Mouse (Mus musculus): ENCODE measurements around the gene U2surp. TPM values are rescaled to one million over a fixed set of nuclear protein-coding genes. Genes with fewer than 3 reads are reported as not detected.
"Not testable (repeated sequence)": the region's sequence is repeated elsewhere in the genome, so short reads cannot be mapped to it uniquely, and the experiment has no call there.

The U2surp gene
- polyA plus RNA-seq, 2 experiments from 2014 or later = 182 to 241 TPM

- not testable (repeated sequence) for ATAC-seq
These were observed 42.7 kb downstream of the U2surp start for GRCm38 (mm10) chr9:95469011-95469576.

- ATAC-seq = no peak
These were observed 47.8 kb downstream of the U2surp start for GRCm38 (mm10) chr9:95464028-95464427.

- ATAC-seq = no peak
These were observed 59.9 kb downstream of the U2surp start for GRCm38 (mm10) chr9:95451931-95452330.

GRCm38 (mm10) chr9:95450586-95450985, 61.2 kb downstream of the U2surp start:
- no peak for ATAC-seq

GRCm38 (mm10) chr9:95442321-95442731, 69.5 kb downstream of the U2surp start:
- no peak for ATAC-seq

- no peak for ATAC-seq
These were observed 73.9 kb downstream of the U2surp start for GRCm38 (mm10) chr9:95437883-95438282.

GRCm38 (mm10) chr9:95436294-95436613, 75.5 kb downstream of the U2surp start:
- ATAC-seq = no peak

GRCm38 (mm10) chr9:95435506-95436293, 76.1 kb downstream of the U2surp start:
- ATAC-seq = no peak

GRCm38 (mm10) chr9:95428277-95428676, 83.5 kb downstream of the U2surp start:
- no peak for ATAC-seq

GRCm38 (mm10) chr9:95413911-95414310, 97.9 kb downstream of the U2surp start:
- ATAC-seq = no peak

- no peak for ATAC-seq
These were observed 99.7 kb downstream of the U2surp start for GRCm38 (mm10) chr9:95412047-95412446.

GRCm38 (mm10) chr9:95407586-95408220, 104.1 kb downstream of the U2surp start:
- peak; percentile 7 for ATAC-seq

Other genes with a start within 250 kb of the U2surp start
- 1 to 10 TPM; 5.0 to 5.9 TPM for gene Chst2, start 105.3 kb downstream of the U2surp start, polyA plus RNA-seq (2017; shearing (Covaris generic))
- gene Paqr9, start 47.7 kb upstream of the U2surp start, polyA plus RNA-seq (2017; shearing (Covaris generic)) = under 1 TPM in 1 of 2 experiments, not detected in 1; 0.05 TPM
- under 1 TPM in 1 of 2 experiments, not detected in 1; 0.32 TPM for gene Pcolce2, start 125.6 kb upstream of the U2surp start, polyA plus RNA-seq (2017; shearing (Covaris generic))
- under 1 TPM; 0.36 to 0.76 TPM for gene Trpc1, start 238.4 kb upstream of the U2surp start, polyA plus RNA-seq (2017; shearing (Covaris generic))

Measured in CD4-positive, CD25-positive, alpha-beta regulatory T cell, adult 4 months (primary cell).